ENCODE assay signal across 9 mouse cellular contexts in genomic region chr19:16585379-16585778, GRCm38 (mm10).
DNase-seq lines count a peak whose midpoint lies in the region; ATAC-seq and TF ChIP-seq lines count a peak whose summit lies in the region.
"Had no signal": no experiment of that assay in that cellular context is flagged by ENCODE, and none has a peak within 500 bp of the region (broad histone marks: within the 10 kb centered on the region; RNA-seq: fewer than 3 reads in every experiment).

No protein-coding gene starts in this region.

- no peak overlapping the region for H3K4me2 ChIP-seq in embryonic facial prominence, embryonic 11.5 days (ENCODE audit: low read depth, low read length)
- no peak overlapping the region for H3K4me2 ChIP-seq in midbrain, embryonic 14.5 days (ENCODE audit: low read length)
- no peak overlapping the region for H3K4me2 ChIP-seq in midbrain, embryonic 16.5 days (ENCODE audit: low read length)
- no peak overlapping the region for H3K4me2 ChIP-seq in stomach, postnatal 0 days (replicated peaks; ENCODE audit: low read depth)
- H3K4me2 ChIP-seq: neural tube, embryonic 12.5 days had no signal

- TF ChIP-seq CTCF in stomach, postnatal 0 days (IDR thresholded peaks at IDR 0.05; ENCODE audit: low read depth): peak; percentile 73

- H3K9ac ChIP-seq in embryonic facial prominence, embryonic 11.5 days (replicated peaks; ENCODE audit: low read length): no peak overlapping the region
- no peak overlapping the region for H3K9ac ChIP-seq in midbrain, embryonic 14.5 days (replicated peaks; ENCODE audit: low read length)
- no peak overlapping the region for H3K9ac ChIP-seq in midbrain, embryonic 16.5 days (ENCODE audit: low read depth, low read length)
- no peak overlapping the region for H3K9ac ChIP-seq in stomach, postnatal 0 days (ENCODE audit: low read length)
- H3K9ac ChIP-seq: neural tube, embryonic 12.5 days had no signal

- H3K27me3 ChIP-seq in embryonic facial prominence, embryonic 11.5 days (ENCODE audit: control insufficient read depth, insufficient read depth, low read length): no peaks in the 10 kb centered on the region
- H3K27me3 ChIP-seq in embryonic facial prominence, embryonic 10.5 days (replicated peaks; ENCODE audit: low read depth, poor library complexity, severe bottlenecking): no peaks in the 10 kb centered on the region
- H3K27me3 ChIP-seq in midbrain, embryonic 14.5 days (ENCODE audit: control insufficient read depth, insufficient read depth, low read length): no peaks in the 10 kb centered on the region
- H3K27me3 ChIP-seq in midbrain, embryonic 16.5 days (ENCODE audit: control insufficient read depth, insufficient read depth, low read depth, low read length): no peaks in the 10 kb centered on the region
- no peaks in the 10 kb centered on the region for H3K27me3 ChIP-seq in stomach, postnatal 0 days (ENCODE audit: control insufficient read depth, insufficient read depth, low read length)
- H3K27me3 ChIP-seq: neural tube, embryonic 12.5 days had no signal

- H3K4me3 ChIP-seq in embryonic facial prominence, embryonic 11.5 days (ENCODE audit: low read depth, low read length): no peak overlapping the region
- H3K4me3 ChIP-seq in embryonic facial prominence, embryonic 10.5 days: no peak overlapping the region
- no peak overlapping the region for H3K4me3 ChIP-seq in midbrain, embryonic 14.5 days (replicated peaks; ENCODE audit: low read depth, low read length)
- no peak overlapping the region for H3K4me3 ChIP-seq in midbrain, embryonic 16.5 days (ENCODE audit: low read depth, low read length)
- no peak overlapping the region for H3K4me3 ChIP-seq in stomach, postnatal 0 days (ENCODE audit: low read depth, low read length)
- H3K4me3 ChIP-seq: neural tube, embryonic 12.5 days had no signal

- no peak for TF ChIP-seq EP300 in stomach, postnatal 0 days (optimal IDR thresholded peaks at IDR 0.05)

- DNase-seq in embryonic facial prominence, embryonic 11.5 days (ENCODE audit: low spot score): peak; percentile 73
- DNase-seq in embryonic facial prominence, embryonic 10.5 days (ENCODE audit: low spot score): no peak
- DNase-seq in midbrain, embryonic 14.5 days: peak; percentile 51
- DNase-seq in forelimb bud, embryonic 11.5 days (ENCODE audit: low read depth, low spot score): peak; percentile 57
- DNase-seq in stomach, postnatal 0 days (ENCODE audit: low spot score): no peak
- DNase-seq in urinary bladder, adult 18-20 months (ENCODE audit: low spot score in 2 of 2): no peak
- no peak for DNase-seq in urinary bladder, postnatal 25 days (ENCODE audit: low spot score)

- no peak overlapping the region for H3K27ac ChIP-seq in embryonic facial prominence, embryonic 11.5 days (replicated peaks; ENCODE audit: low read depth, low read length)
- H3K27ac ChIP-seq in embryonic facial prominence, embryonic 10.5 days (replicated peaks): no peak overlapping the region
- H3K27ac ChIP-seq in midbrain, embryonic 14.5 days (replicated peaks; ENCODE audit: low read depth, low read length): no peak overlapping the region
- no peak overlapping the region for H3K27ac ChIP-seq in midbrain, embryonic 16.5 days (ENCODE audit: low read length)
- no peak overlapping the region for H3K27ac ChIP-seq in stomach, postnatal 0 days (replicated peaks)
- H3K27ac ChIP-seq: neural tube, embryonic 12.5 days had no signal

- no peak for ATAC-seq in embryonic facial prominence, embryonic 11.5 days (replicated peaks; ENCODE audit: insufficient number of reproducible peaks, low FRiP score, low TSS enrichment, low read depth)
- ATAC-seq in midbrain, embryonic 14.5 days (ENCODE audit: low FRiP score, low TSS enrichment): no peak
- ATAC-seq in midbrain, embryonic 16.5 days: no peak
- ATAC-seq in stomach, postnatal 0 days (ENCODE audit: low FRiP score, low TSS enrichment): peak; percentile 73; the same call in 1 of the 2 replicates

- no peaks in the 10 kb centered on the region for H3K9me3 ChIP-seq in embryonic facial prominence, embryonic 11.5 days (replicated peaks; ENCODE audit: control insufficient read depth, low read length)
- no peaks in the 10 kb centered on the region for H3K9me3 ChIP-seq in embryonic facial prominence, embryonic 10.5 days
- H3K9me3 ChIP-seq in midbrain, embryonic 14.5 days (ENCODE audit: control insufficient read depth, low read length): 0 out of 2 replicates have a peak, but pooled peaks cover 5% of the 10 kb centered on the region
- H3K9me3 ChIP-seq in midbrain, embryonic 16.5 days (replicated peaks; ENCODE audit: control insufficient read depth, low read length, poor library complexity, severe bottlenecking): peaks cover 7% of the 10 kb centered on the region
- H3K9me3 ChIP-seq in stomach, postnatal 0 days (ENCODE audit: control insufficient read depth, low read length): 0 out of 2 replicates have a peak, but pooled peaks cover 3% of the 10 kb centered on the region
- H3K9me3 ChIP-seq: neural tube, embryonic 12.5 days had no signal

- WGBS in embryonic facial prominence, embryonic 11.5 days: 7% methylated on average over 3 of the region's 3 CpGs
- 12% methylated on average over 3 of the region's 3 CpGs for WGBS in embryonic facial prominence, embryonic 10.5 days
- WGBS in midbrain, embryonic 14.5 days: 7% methylated on average over 3 of the region's 3 CpGs
- 7% methylated on average over 3 of the region's 3 CpGs for WGBS in midbrain, embryonic 16.5 days
- WGBS in stomach, postnatal 0 days: 17% methylated on average over 3 of the region's 3 CpGs

- no peaks in the 10 kb centered on the region for H3K4me1 ChIP-seq in embryonic facial prominence, embryonic 11.5 days (ENCODE audit: control insufficient read depth, insufficient read depth, low read length)
- H3K4me1 ChIP-seq in embryonic facial prominence, embryonic 10.5 days: peaks cover 13% of the 10 kb centered on the region
- H3K4me1 ChIP-seq in midbrain, embryonic 14.5 days (ENCODE audit: control insufficient read depth, insufficient read depth, low read length): no peaks in the 10 kb centered on the region
- no peaks in the 10 kb centered on the region for H3K4me1 ChIP-seq in midbrain, embryonic 16.5 days (ENCODE audit: control insufficient read depth, insufficient read depth, low read length)
- no peaks in the 10 kb centered on the region for H3K4me1 ChIP-seq in stomach, postnatal 0 days (replicated peaks; ENCODE audit: control insufficient read depth, insufficient read depth)
- H3K4me1 ChIP-seq: neural tube, embryonic 12.5 days had no signal

- H3K36me3 ChIP-seq in embryonic facial prominence, embryonic 11.5 days (replicated peaks; ENCODE audit: control insufficient read depth, insufficient read depth, low read depth, low read length): no peaks in the 10 kb centered on the region
- H3K36me3 ChIP-seq in embryonic facial prominence, embryonic 10.5 days (replicated peaks): no peaks in the 10 kb centered on the region
- no peaks in the 10 kb centered on the region for H3K36me3 ChIP-seq in midbrain, embryonic 14.5 days (ENCODE audit: control insufficient read depth, insufficient read depth, low read length)
- no peaks in the 10 kb centered on the region for H3K36me3 ChIP-seq in midbrain, embryonic 16.5 days (ENCODE audit: control insufficient read depth, insufficient read depth, low read length)
- H3K36me3 ChIP-seq in stomach, postnatal 0 days (ENCODE audit: control insufficient read depth, insufficient read depth, low read length): no peaks in the 10 kb centered on the region; the same call in 1 of the 2 replicates
- H3K36me3 ChIP-seq: neural tube, embryonic 12.5 days had no signal

Comparison
In these comparisons a context has a peak if more than half of its experiments do, and no peak if none do; other contexts are left out.
1. DNase-seq: peak in embryonic facial prominence, embryonic 11.5 days (single experiment), midbrain, embryonic 14.5 days (single experiment) and forelimb bud, embryonic 11.5 days (single experiment); none in embryonic facial prominence, embryonic 10.5 days (single experiment), stomach, postnatal 0 days (single experiment), urinary bladder, adult 18-20 months (0 of 2) and urinary bladder, postnatal 25 days (single experiment).